Mouse (Mus musculus) yolk sac, embryonic 10.5 days (tissue): Measurements from ENCODE around the gene Vmn1r71.
"Not testable (repeated sequence)": the region's sequence is repeated elsewhere in the genome, so short reads cannot be mapped to it uniquely, and the experiment has no call there.

ENCODE experiments used
- DNase-seq: peaks from one replicate; pipeline ENCODE4 v3.0.0-alpha.2; 2017; ENCODE audit warnings: low spot score

The Vmn1r71 gene

GRCm38 (mm10) chr7:10754264-10754663 lies at the start of gene Vmn1r71:
Vmn1r71 (minus strand) TSS chr7:10754364.
- no peak for DNase-seq

DNA sequence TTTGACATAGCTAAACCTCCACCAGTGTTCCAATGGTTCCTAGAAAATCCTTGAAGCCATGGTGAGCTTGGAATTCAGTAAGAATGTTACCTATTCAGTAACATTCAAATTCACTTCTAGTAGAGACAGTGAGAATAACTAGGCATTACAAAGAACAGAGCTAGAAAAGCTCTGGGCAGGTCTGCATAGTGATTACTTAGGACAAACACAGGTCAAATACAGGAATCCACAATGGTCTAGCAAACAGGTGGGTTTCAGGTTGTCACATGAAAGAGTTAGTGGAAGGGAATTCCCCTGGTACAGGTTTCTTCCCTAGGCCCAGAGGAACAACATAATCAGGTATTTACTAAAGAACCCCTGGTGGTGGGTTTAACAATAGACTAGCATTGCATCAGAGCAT lies 3.4 kb upstream of the Vmn1r71 start:
- not testable (repeated sequence) for DNase-seq
